Mouse (Mus musculus) CH12.LX (cell line): ENCODE measurements around the gene Cachd1. TPM values are rescaled to one million over a fixed set of nuclear protein-coding genes. Genes with fewer than 3 reads are reported as not detected.

Source experiments
- DNase-seq: peaks from one replicate; pipeline ENCODE4 v3.0.0-alpha.2; 2013; ENCODE audit errors: extremely low read depth
- H3K27ac ChIP-seq: 2 replicates; pipeline ENCODE4 v1.5.1; 2012; ENCODE audit warnings: low read depth, mild to moderate bottlenecking, control low read depth, moderate library complexity; ENCODE audit not compliant: insufficient read depth
- H3K27me3 ChIP-seq: replicated peaks from 2 replicates; pipeline ENCODE3; 2012; ENCODE audit warnings: inconsistent platforms
- H3K36me3 ChIP-seq, 2 experiments: replicated peaks in 1 of 2; 2 replicates each; pipeline versions ENCODE3 to v1.6.1; 2012; ENCODE audit warnings: inconsistent platforms in 1 of 2, low read length in 1 of 2, mild to moderate bottlenecking in 1 of 2, mixed read lengths in 1 of 2, moderate library complexity in 1 of 2; ENCODE audit not compliant: control insufficient read depth in 1 of 2, insufficient read depth in 1 of 2
- H3K4me1 ChIP-seq, 2 experiments: 2 replicates each; pipeline ENCODE4 v1.6.1; 2012; ENCODE audit warnings: inconsistent platforms in 1 of 2, moderate library complexity in 1 of 2; ENCODE audit not compliant: insufficient read depth in 2 of 2, control insufficient read depth in 1 of 2
- H3K4me2 ChIP-seq: 2 replicates; pipeline ENCODE4 v1.6.1; 2012; ENCODE audit warnings: low read depth, mild to moderate bottlenecking, control low read depth; ENCODE audit not compliant: poor library complexity, insufficient read depth, severe bottlenecking
- H3K4me3 ChIP-seq, 3 experiments: fragments of 150-350 bp in 1 of 3; sonication (generic) in 1 of 3; replicated peaks in 1 of 3; 2 replicates each; pipeline versions ENCODE3 to v1.5.1; 2011 to 2012; ENCODE audit warnings: low read depth in 2 of 3, low read length in 2 of 3, mild to moderate bottlenecking in 2 of 3, moderate library complexity in 2 of 3, control low read depth in 1 of 3, improper control_type of control experiment in 1 of 3, inconsistent platforms in 1 of 3, mixed read lengths in 1 of 3; ENCODE audit not compliant: poor library complexity in 1 of 3
- H3K79me2 ChIP-seq: replicated peaks from 2 replicates; pipeline ENCODE4 v1.6.1; 2012; ENCODE audit warnings: mild to moderate bottlenecking, moderate library complexity; ENCODE audit not compliant: control insufficient read depth, poor library complexity, insufficient read depth, severe bottlenecking; ENCODE audit errors: extremely low read depth
- H3K9ac ChIP-seq: 2 replicates; pipeline ENCODE4 v1.6.1; 2012; ENCODE audit warnings: low read depth, mild to moderate bottlenecking, control low read depth, moderate library complexity; ENCODE audit not compliant: insufficient read depth
- H3K9me3 ChIP-seq: replicated peaks from 2 replicates; pipeline ENCODE3; 2012; ENCODE audit warnings: low read length, inconsistent platforms, mixed read lengths
- BHLHE40 ChIP-seq: IDR thresholded peaks from 2 replicates; pipeline ENCODE4 v1.6.1; 2011; ENCODE audit warnings: mild to moderate bottlenecking, low read depth, low read length, improper control_type of control experiment
- E2F4 ChIP-seq: IDR thresholded peaks from 2 replicates; pipeline ENCODE4 v1.6.1; 2011; ENCODE audit warnings: low read depth, low read length, improper control_type of control experiment; ENCODE audit not compliant: insufficient replicate concordance
- ETS1 ChIP-seq: conservative IDR thresholded peaks from 2 replicates; pipeline ENCODE4 v1.6.1; 2012; ENCODE audit warnings: low read depth, mild to moderate bottlenecking, inconsistent platforms, low read length, improper control_type of control experiment, moderate library complexity
- GABPA ChIP-seq: IDR thresholded peaks from 2 replicates; pipeline ENCODE4 v1.6.1; 2012; ENCODE audit warnings: low read depth, low read length, improper control_type of control experiment, inconsistent platforms; ENCODE audit not compliant: insufficient replicate concordance
- IRF4 ChIP-seq: IDR thresholded peaks from 2 replicates; pipeline ENCODE4 v1.6.1; 2014; ENCODE audit warnings: low read depth, mild to moderate bottlenecking, inconsistent platforms, low read length, improper control_type of control experiment
- JUND ChIP-seq: conservative IDR thresholded peaks from 2 replicates; pipeline ENCODE4 v1.6.1; 2011; ENCODE audit warnings: low read depth, low read length, improper control_type of control experiment
- MAZ ChIP-seq: IDR thresholded peaks from 2 replicates; pipeline ENCODE4 v1.6.1; 2012; ENCODE audit warnings: low read depth, mild to moderate bottlenecking, inconsistent platforms, low read length, improper control_type of control experiment, moderate library complexity
- MEF2A ChIP-seq: IDR thresholded peaks from 2 replicates; pipeline ENCODE4 v1.6.1; 2014; ENCODE audit warnings: low read depth, mild to moderate bottlenecking, inconsistent platforms, low read length, improper control_type of control experiment, borderline replicate concordance
- MYC ChIP-seq: IDR thresholded peaks from 2 replicates; pipeline ENCODE4 v1.6.1; 2011; ENCODE audit warnings: low read depth, mild to moderate bottlenecking, improper control_type of control experiment, low read length
- NRF1 ChIP-seq: IDR thresholded peaks from 2 replicates; pipeline ENCODE4 v1.6.1; 2014; ENCODE audit warnings: low read depth, mild to moderate bottlenecking, inconsistent platforms, low read length, improper control_type of control experiment, moderate library complexity
- POLR2A ChIP-seq: IDR thresholded peaks from 2 replicates; pipeline ENCODE4 v1.6.1; 2011; ENCODE audit warnings: low read depth, mild to moderate bottlenecking, improper control_type of control experiment, low read length
- RCOR1 ChIP-seq: conservative IDR thresholded peaks from 2 replicates; pipeline ENCODE4 v1.6.1; 2012; ENCODE audit warnings: low read depth, mild to moderate bottlenecking, inconsistent platforms, low read length, improper control_type of control experiment
- SIN3A ChIP-seq: IDR thresholded peaks from 2 replicates; pipeline ENCODE4 v1.6.1; 2012; ENCODE audit warnings: low read length, improper control_type of control experiment, inconsistent platforms
- SMC3 ChIP-seq: IDR thresholded peaks from 2 replicates; pipeline ENCODE4 v1.6.1; 2011; ENCODE audit warnings: low read depth, low read length, improper control_type of control experiment
- TBP ChIP-seq: conservative IDR thresholded peaks from 2 replicates; pipeline ENCODE4 v1.6.1; 2011; ENCODE audit warnings: low read depth, low read length, improper control_type of control experiment
- UBTF ChIP-seq: IDR thresholded peaks from 2 replicates; pipeline ENCODE4 v1.6.1; 2012; ENCODE audit warnings: low read depth, mild to moderate bottlenecking, inconsistent platforms, low read length, improper control_type of control experiment, moderate library complexity
- USF1 ChIP-seq: IDR thresholded peaks from 2 replicates; pipeline ENCODE4 v1.6.1; 2014; ENCODE audit warnings: low read depth, mild to moderate bottlenecking, inconsistent platforms, low read length, improper control_type of control experiment
- USF2 ChIP-seq: conservative IDR thresholded peaks from 2 replicates; pipeline ENCODE4 v1.6.1; 2011; ENCODE audit warnings: low read depth, low read length, improper control_type of control experiment
- ZC3H11A ChIP-seq: IDR thresholded peaks from 2 replicates; pipeline ENCODE4 v1.6.1; 2012; ENCODE audit warnings: low read depth, mild to moderate bottlenecking, inconsistent platforms, low read length, improper control_type of control experiment
- dilution Hi-C: fragments of 300-500 bp; cut with MboI; formaldehyde crosslinking; loops from 2 replicates; pipeline ENCODE4 v1.14.3; 2020; ENCODE audit warnings: low sequenced_read_pairs; ENCODE audit not compliant: extremely low pct_unique_long_range_greater_than_20kb, extremely low pct_ligation_motif_present
- in situ Hi-C: fragments of 300-500 bp; cut with MboI; formaldehyde crosslinking; loops from 3 replicates; pipeline ENCODE4 v1.14.3; 2019; ENCODE audit warnings: low sequenced_read_pairs, low pct_ligation_motif_present, low pct_unique_long_range_greater_than_20kb, mixed read lengths
- polyA plus RNA-seq: library from polyadenylated mRNA; unstranded; fragments of >175 nt; gene quantifications from 2 replicates; pipeline ENCODE4 v1.2.1, GENCODE M21; 2012; ENCODE audit warnings: low read depth; ENCODE audit not compliant: insufficient read length
- total RNA-seq, 2 experiments: library from RNA; depleted of rRNA; stranded (reverse); fragments of 300-350 nt in 1 of 2; fragments of >200 nt in 1 of 2; gene quantifications; 2 replicates each; pipeline ENCODE4 v1.2.3; 2012 to 2014

Gene Cachd1
- total and polyA plus RNA-seq, 3 experiments = 0.13 to 0.24 (median 0.20) TPM

DNA sequence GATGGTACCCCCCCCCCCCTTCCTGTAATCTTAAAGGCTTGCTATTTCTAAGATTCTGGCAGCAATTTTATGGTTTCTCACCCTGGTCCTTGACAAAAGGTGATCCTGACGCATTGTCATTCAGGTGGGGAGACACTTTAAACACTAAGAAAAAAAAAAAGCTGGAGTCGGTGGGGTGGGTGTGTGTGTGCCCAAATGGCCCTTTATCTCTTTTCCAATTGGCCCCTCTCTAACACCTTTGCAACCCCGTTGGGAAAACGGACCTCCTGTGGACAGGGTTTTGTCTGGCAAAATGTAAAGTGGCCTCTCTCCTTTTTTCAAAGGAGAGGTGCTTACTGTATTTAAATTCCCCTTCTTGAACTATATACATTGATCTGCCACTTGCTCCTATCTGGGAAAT, 2.5 kb downstream of the Cachd1 start:
- no peak for TF ChIP-seq IRF4
- TF ChIP-seq BHLHE40 = no peak
- no peak for TF ChIP-seq ZC3H11A
- no peak for TF ChIP-seq USF2
- no peak for TF ChIP-seq POLR2A
- TF ChIP-seq GABPA = no peak
- TF ChIP-seq RCOR1 = no peak
- TF ChIP-seq SIN3A = no peak
- TF ChIP-seq USF1 = no peak
- TF ChIP-seq JUND = no peak
- no peak for TF ChIP-seq MYC
- no peak for TF ChIP-seq E2F4
- no peak for TF ChIP-seq NRF1
- TF ChIP-seq SMC3 = no peak
- no peak for TF ChIP-seq UBTF
- TF ChIP-seq MAZ = no peak
- no peak for TF ChIP-seq ETS1
- TF ChIP-seq MEF2A = no peak
- no peaks in the 10 kb centered on the region for H3K27me3 ChIP-seq
- in situ Hi-C loops = no loop called here

DNA sequence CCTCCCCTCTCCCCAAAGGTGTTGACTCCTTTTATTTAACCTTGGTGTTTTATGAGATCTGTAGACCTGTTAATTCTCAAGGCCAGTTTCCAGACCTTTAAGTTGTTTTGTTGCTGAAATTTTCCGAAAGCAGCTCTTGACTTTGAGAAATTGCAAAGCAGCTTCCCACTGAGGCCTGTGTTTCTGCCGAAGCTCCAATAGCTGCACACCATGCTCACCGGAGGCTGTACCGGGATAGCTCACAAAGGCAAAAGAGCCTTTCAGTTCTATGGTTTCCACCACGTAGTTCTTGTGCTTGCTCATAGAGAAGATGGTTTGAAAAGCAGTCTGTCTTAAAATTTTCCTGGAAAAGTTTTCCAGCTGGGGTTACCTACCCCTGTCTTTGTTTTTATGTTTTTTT, 3.2 kb downstream of the Cachd1 start:
- Histone ChIP-seq H3K9me3 (peaks cover 45% of the 10 kb centered on the region), H3K27ac (no peak overlapping the region), H3K27me3 (no peaks in the 10 kb centered on the region), H3K79me2 (no peaks in the 10 kb centered on the region), H3K4me3 (no peak overlapping the region), H3K4me1 (no peaks in the 10 kb centered on the region), H3K36me3 (no peaks in the 10 kb centered on the region), H3K9ac (no peak overlapping the region), H3K4me2 (no peak overlapping the region)
- no peak for DNase-seq
- TF ChIP-seq MEF2A (no peak), TBP (no peak), UBTF (no peak)
- in situ Hi-C loops = no loop called here
- dilution Hi-C loops = no loop called here

More for the DNA sequence above, 2.5 kb downstream of the Cachd1 start:
- Histone ChIP-seq H3K79me2 (no peaks in the 10 kb centered on the region), H3K36me3 (no peaks in the 10 kb centered on the region), H3K4me3 (no peak overlapping the region), H3K4me2 (no peak overlapping the region), H3K9me3 (peaks cover 49% of the 10 kb centered on the region), H3K27ac (no peak overlapping the region), H3K9ac (no peak overlapping the region), H3K4me1 (no peaks in the 10 kb centered on the region)
- DNase-seq = no peak
- dilution Hi-C loops = no loop called here
